Mouse (Mus musculus): ENCODE data around the gene Frmd4a. TPM values are rescaled to one million over a fixed set of nuclear protein-coding genes. Genes with fewer than 3 reads are reported as not detected.

Gene Frmd4a
- polyA plus RNA-seq, 1 experiment from 2014 or later: 28.8 TPM

DNA sequence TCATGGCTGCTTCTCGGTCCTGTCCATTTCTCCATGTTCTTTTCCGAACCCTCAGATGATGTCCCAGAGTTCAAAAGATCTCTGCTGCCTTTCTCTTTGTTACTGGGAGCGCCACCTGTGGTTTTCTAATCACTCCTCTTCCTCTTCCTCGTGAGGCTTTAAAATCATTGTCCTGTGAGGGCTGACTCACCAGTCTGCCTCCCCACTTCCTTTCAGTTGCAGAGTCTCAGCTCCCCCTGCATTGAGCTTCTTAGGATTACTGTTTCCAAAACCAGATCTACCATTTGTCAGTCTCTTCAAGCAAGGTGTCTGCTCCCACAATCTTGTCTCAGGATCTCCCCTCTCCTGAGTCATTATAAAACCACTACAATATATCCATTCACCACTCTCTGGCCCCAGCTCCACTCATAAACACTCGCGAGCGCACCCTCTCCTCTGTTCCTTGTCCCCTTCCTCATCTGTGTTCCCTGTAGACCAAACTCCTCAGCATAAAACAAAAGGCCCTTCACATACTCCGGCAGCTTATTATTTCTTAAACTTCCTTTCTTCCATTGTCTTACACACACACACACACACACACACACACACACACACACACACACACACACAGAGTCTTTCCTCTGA lies 392.4 kb downstream of the Frmd4a start:
- H3K9me3 ChIP-seq (replicated peaks; ENCODE audit: control insufficient read depth, low read length): no peaks in the 10 kb centered on the region
- no peak overlapping the region for H3K4me3 ChIP-seq (ENCODE audit: low read depth, low read length)
- no peaks in the 10 kb centered on the region for H3K36me3 ChIP-seq (ENCODE audit: control insufficient read depth, insufficient read depth, low read length)
- no peak for ATAC-seq (replicated peaks; ENCODE audit: insufficient number of reproducible peaks, low FRiP score, low TSS enrichment)
- peaks cover 5% of the 10 kb centered on the region; the same call in 1 of the 2 replicates for H3K4me1 ChIP-seq (ENCODE audit: control insufficient read depth, insufficient read depth, low read length)
- no peak overlapping the region for H3K4me2 ChIP-seq
- 68% methylated on average over 8 of the region's 8 CpGs for WGBS (ENCODE audit: insufficient replicate concordance)
- H3K9ac ChIP-seq (ENCODE audit: low read depth, low read length): no peak overlapping the region
- H3K27ac ChIP-seq (ENCODE audit: low read depth, low read length): no peak overlapping the region
- no peaks in the 10 kb centered on the region for H3K27me3 ChIP-seq (ENCODE audit: control insufficient read depth, insufficient read depth, low read length)

DNA sequence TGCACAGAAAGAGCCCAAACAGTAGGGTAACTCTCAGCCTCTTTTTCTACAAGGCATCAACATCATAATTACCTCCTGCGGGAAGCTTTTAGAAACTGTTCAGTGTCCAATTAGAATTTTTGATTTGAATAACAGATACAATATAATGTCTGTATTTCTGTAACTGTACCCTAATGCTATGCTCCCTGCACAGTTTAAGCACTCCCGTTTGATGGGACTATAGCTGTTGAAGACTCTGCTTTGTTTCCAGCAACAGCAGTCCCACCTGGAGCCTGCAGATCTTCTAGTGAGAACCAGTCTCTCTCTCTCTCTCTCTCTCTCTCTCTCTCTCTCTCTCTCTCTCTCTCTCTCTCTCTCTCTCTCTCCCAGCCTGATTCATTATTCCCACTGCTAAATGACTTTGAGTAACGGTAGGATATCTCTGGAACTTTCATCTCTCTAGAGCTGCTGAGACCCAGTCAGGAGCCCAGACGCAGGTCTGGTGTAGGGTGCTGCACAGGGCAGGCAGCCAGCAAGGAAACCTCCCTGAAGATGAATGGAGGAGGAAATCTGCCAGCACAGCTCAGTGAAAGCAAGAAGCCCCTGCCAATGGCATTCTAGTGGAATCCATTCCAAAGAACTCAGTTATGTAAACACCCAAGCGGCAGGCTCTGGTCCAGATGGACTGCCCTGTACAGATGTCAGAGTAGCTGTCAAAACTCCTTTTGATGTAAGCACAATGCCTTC lies 395.5 kb downstream of the Frmd4a start:
- H3K9ac ChIP-seq (ENCODE audit: low read depth, low read length): no peak overlapping the region
- no peak overlapping the region for H3K4me3 ChIP-seq (ENCODE audit: low read depth, low read length)
- H3K9me3 ChIP-seq (replicated peaks; ENCODE audit: control insufficient read depth, low read length): no peaks in the 10 kb centered on the region
- no peak overlapping the region for H3K4me2 ChIP-seq
- no peaks in the 10 kb centered on the region for H3K36me3 ChIP-seq (ENCODE audit: control insufficient read depth, insufficient read depth, low read length)
- no peak overlapping the region for H3K27ac ChIP-seq (ENCODE audit: low read depth, low read length)
- no peaks in the 10 kb centered on the region for H3K27me3 ChIP-seq (ENCODE audit: control insufficient read depth, insufficient read depth, low read length)
- no peak for ATAC-seq (replicated peaks; ENCODE audit: insufficient number of reproducible peaks, low FRiP score, low TSS enrichment)
- peaks cover 8% of the 10 kb centered on the region for H3K4me1 ChIP-seq (ENCODE audit: control insufficient read depth, insufficient read depth, low read length)
- 40% methylated on average over 5 of the region's 5 CpGs for WGBS (ENCODE audit: insufficient replicate concordance)

DNA sequence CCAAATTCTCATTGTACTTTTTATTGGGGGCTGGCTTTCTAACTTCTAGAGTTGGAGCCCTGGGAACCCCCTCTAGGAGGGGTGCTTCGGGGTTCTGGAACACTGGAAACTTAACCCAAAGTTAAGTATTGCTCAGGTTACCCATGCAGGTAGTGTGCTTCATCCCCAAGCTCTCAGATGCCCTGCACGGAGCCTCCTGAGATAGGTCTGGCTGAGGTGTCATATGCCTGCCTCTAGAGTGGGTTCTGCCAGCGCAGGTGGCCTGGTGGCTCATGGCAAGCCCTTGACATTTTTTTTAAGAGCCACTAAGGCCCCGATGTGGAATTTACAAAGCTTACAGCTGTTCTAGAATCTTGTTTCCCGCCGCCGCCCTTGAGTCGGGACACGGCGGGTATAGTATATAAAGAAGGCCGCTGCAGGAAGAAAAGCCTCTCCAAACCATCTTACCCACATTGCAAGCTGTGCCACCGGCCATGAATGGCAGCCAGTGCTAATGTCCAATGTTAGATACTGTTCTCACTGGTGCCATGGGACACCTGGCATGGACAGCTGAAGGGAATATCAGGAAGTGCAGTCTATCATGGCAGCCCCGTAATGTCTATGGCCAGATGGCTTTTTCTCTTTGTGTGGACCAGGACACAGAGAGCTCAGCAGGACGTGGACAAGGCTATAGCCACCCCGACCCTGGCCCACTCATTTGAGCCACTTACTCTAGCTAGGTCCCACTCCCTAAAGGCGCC lies 396.2 kb downstream of the Frmd4a start:
- WGBS (ENCODE audit: insufficient replicate concordance): 85% methylated on average over 16 of the region's 16 CpGs
- no peak overlapping the region for H3K27ac ChIP-seq (ENCODE audit: low read depth, low read length)
- H3K4me1 ChIP-seq (ENCODE audit: control insufficient read depth, insufficient read depth, low read length): peaks cover 8% of the 10 kb centered on the region

DNA sequence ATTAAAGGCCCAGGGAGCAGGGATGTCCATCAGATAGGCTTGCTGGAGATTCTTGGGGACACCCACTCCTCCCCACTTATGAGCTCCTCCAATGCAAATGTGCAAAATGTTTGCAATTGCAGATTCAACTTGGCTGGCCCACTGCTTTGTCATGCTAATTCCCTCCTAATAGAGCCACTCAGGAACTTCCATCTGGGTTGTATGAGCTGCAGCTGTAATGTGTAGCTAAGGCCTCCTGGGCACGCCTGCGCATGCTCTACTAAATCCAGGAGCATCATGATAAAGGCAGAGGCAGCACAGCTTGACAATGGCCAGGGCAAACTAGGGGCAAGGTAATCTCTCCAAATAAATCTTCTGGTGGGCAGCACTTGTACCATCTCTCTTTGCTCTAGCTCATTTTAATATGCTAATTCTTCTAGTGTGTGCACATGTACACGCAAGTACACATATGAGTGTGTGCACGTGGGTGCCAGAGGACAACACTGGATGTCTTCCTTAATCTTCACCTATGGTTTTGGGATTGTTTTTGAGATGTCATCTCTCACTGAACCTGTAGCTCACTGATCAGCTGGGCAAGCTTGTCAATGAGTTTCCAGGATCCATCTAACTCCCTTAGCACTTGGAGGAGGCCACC lies 403.3 kb downstream of the Frmd4a start:
- no peaks in the 10 kb centered on the region for H3K36me3 ChIP-seq (ENCODE audit: control insufficient read depth, insufficient read depth, low read length)
- WGBS (ENCODE audit: insufficient replicate concordance): 92% methylated on average over 4 of the region's 4 CpGs
- no peak overlapping the region for H3K4me2 ChIP-seq
- no peak for ATAC-seq (replicated peaks; ENCODE audit: insufficient number of reproducible peaks, low FRiP score, low TSS enrichment)
- H3K9me3 ChIP-seq (replicated peaks; ENCODE audit: control insufficient read depth, low read length): no peaks in the 10 kb centered on the region
- H3K9ac ChIP-seq (ENCODE audit: low read depth, low read length): no peak overlapping the region
- no peak overlapping the region for H3K4me3 ChIP-seq (ENCODE audit: low read depth, low read length)
- no peaks in the 10 kb centered on the region for H3K27me3 ChIP-seq (ENCODE audit: control insufficient read depth, insufficient read depth, low read length)
- peak overlapping the region; percentile 60; the same call in 1 of the 2 replicates for H3K27ac ChIP-seq (ENCODE audit: low read depth, low read length)
- H3K4me1 ChIP-seq (ENCODE audit: control insufficient read depth, insufficient read depth, low read length): peaks cover 3% of the 10 kb centered on the region; the same call in 1 of the 2 replicates

More for the DNA sequence above, 396.2 kb downstream of the Frmd4a start:
- Histone ChIP-seq H3K4me2 (no peak overlapping the region), H3K9ac (ENCODE audit: low read depth, low read length) (no peak overlapping the region), H3K9me3 (replicated peaks; ENCODE audit: control insufficient read depth, low read length) (no peaks in the 10 kb centered on the region), H3K4me3 (ENCODE audit: low read depth, low read length) (no peak overlapping the region), H3K27me3 (ENCODE audit: control insufficient read depth, insufficient read depth, low read length) (no peaks in the 10 kb centered on the region), H3K36me3 (ENCODE audit: control insufficient read depth, insufficient read depth, low read length) (no peaks in the 10 kb centered on the region)
- no peak for ATAC-seq (replicated peaks; ENCODE audit: insufficient number of reproducible peaks, low FRiP score, low TSS enrichment)

DNA sequence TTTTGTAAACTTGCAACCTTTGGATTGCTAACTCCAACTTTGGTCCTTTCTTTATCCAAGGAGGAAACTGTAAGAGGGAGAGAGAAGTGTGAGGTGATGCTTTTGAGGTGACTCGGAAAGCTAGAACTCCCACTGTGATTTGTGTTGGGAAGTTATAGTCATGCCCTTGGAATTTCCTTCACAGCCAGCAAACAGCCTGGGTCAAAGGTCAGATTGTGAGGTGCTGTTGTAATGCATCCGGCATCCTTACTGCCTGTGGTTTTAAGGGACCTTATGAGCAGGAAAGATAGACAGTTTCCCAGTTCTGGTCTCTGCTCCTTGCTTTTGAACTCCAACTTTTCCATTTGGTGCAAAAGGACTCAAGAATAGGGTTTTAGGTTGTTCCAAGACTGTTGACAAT lies 404.2 kb downstream of the Frmd4a start:
- no peak overlapping the region for H3K27ac ChIP-seq (ENCODE audit: low read depth, low read length)
- H3K4me1 ChIP-seq (ENCODE audit: control insufficient read depth, insufficient read depth, low read length): 0 out of 2 replicates have a peak, but pooled peaks cover 3% of the 10 kb centered on the region
- no peaks in the 10 kb centered on the region for H3K36me3 ChIP-seq (ENCODE audit: control insufficient read depth, insufficient read depth, low read length)
- H3K9me3 ChIP-seq (replicated peaks; ENCODE audit: control insufficient read depth, low read length): no peaks in the 10 kb centered on the region
- H3K4me2 ChIP-seq: no peak overlapping the region
- H3K27me3 ChIP-seq (ENCODE audit: control insufficient read depth, insufficient read depth, low read length): no peaks in the 10 kb centered on the region
- H3K4me3 ChIP-seq (ENCODE audit: low read depth, low read length): no peak overlapping the region
- WGBS (ENCODE audit: insufficient replicate concordance): 24% methylated on average over 2 of the region's 2 CpGs
- no peak for ATAC-seq (replicated peaks; ENCODE audit: insufficient number of reproducible peaks, low FRiP score, low TSS enrichment)
- H3K9ac ChIP-seq (ENCODE audit: low read depth, low read length): no peak overlapping the region

DNA sequence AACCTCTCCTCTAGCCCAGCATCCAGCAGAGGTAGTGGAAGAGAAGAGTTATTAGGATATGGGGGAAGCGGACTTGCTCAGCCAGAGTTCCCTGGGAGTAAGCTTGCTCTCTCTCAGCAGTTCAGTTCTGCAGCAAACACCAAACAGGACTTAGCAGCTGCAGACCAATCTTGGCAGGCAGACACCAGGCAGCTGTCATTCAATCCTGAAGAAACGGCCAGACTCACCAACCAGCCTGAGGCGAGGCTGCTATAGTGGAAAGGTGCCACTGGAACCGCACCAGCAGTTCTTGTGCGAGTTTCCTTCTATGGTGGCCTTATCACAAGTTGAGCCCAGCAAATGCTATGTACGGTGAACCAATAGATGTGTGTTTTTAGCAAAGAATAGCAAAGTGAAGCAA lies 406.4 kb downstream of the Frmd4a start:
- H3K27me3 ChIP-seq (ENCODE audit: control insufficient read depth, insufficient read depth, low read length): no peaks in the 10 kb centered on the region
- no peak overlapping the region for H3K4me3 ChIP-seq (ENCODE audit: low read depth, low read length)
- no peak for ATAC-seq (replicated peaks; ENCODE audit: insufficient number of reproducible peaks, low FRiP score, low TSS enrichment)
- H3K36me3 ChIP-seq (ENCODE audit: control insufficient read depth, insufficient read depth, low read length): no peaks in the 10 kb centered on the region
- 72% methylated on average over 6 of the region's 6 CpGs for WGBS (ENCODE audit: insufficient replicate concordance)
- 0 out of 2 replicates have a peak, but pooled peaks cover 3% of the 10 kb centered on the region for H3K4me1 ChIP-seq (ENCODE audit: control insufficient read depth, insufficient read depth, low read length)
- no peak overlapping the region for H3K27ac ChIP-seq (ENCODE audit: low read depth, low read length)
- no peaks in the 10 kb centered on the region for H3K9me3 ChIP-seq (replicated peaks; ENCODE audit: control insufficient read depth, low read length)
- no peak overlapping the region for H3K9ac ChIP-seq (ENCODE audit: low read depth, low read length)
- H3K4me2 ChIP-seq: no peak overlapping the region

DNA sequence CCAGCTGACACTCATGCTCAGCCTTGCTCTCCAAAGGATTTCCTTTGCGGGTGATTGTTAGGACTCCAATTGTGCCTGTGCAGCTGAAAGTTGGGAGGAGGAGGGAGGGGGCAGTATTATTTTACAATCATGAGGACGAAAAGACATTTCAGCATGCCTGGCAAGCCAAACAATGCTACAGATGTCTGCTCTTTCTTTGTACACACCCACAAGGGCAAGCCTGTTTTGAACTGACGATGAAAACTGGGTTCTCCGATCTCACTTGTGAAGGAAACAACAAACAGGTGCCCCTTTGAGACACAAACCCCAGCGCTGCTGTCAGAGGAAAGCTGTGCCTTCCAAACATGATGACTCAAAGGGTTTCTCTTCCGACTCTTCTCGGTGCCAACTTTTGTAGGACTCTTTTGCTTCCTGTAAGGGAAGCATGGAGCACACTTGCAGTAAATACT lies 410.9 kb downstream of the Frmd4a start:
- Histone ChIP-seq H3K4me3 (ENCODE audit: low read depth, low read length) (no peak overlapping the region), H3K27ac (ENCODE audit: low read depth, low read length) (no peak overlapping the region), H3K4me2 (no peak overlapping the region), H3K4me1 (ENCODE audit: control insufficient read depth, insufficient read depth, low read length) (peaks cover 14% of the 10 kb centered on the region), H3K9me3 (replicated peaks; ENCODE audit: control insufficient read depth, low read length) (no peaks in the 10 kb centered on the region), H3K9ac (ENCODE audit: low read depth, low read length) (no peak overlapping the region), H3K36me3 (ENCODE audit: control insufficient read depth, insufficient read depth, low read length) (no peaks in the 10 kb centered on the region), H3K27me3 (ENCODE audit: control insufficient read depth, insufficient read depth, low read length) (no peaks in the 10 kb centered on the region)
- 59% methylated on average over 7 of the region's 7 CpGs for WGBS (ENCODE audit: insufficient replicate concordance)
- ATAC-seq (replicated peaks; ENCODE audit: insufficient number of reproducible peaks, low FRiP score, low TSS enrichment): no peak

DNA sequence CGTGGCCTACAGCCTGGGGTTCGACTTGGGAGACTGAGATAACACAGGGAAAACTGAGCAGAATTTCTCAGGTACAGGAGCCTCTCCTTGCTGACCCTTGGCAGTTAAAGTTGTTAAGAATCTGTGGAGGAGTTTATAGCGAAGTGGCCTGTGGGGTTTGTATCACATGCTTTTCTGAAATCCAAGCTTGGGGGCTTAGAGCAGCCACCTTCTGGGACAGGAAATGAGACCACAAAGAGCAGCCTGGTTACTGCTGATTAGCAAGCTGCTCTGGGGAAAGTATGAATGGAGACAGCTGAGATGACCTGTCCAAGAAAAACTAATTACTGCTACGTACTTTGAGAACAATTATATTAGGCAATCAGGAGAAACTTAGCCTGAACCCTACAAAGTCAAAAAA lies 415.6 kb downstream of the Frmd4a start:
- peak overlapping the region; percentile 38 for H3K27ac ChIP-seq (ENCODE audit: low read depth, low read length)
- no peaks in the 10 kb centered on the region for H3K36me3 ChIP-seq (ENCODE audit: control insufficient read depth, insufficient read depth, low read length)
- 36% methylated on average over 4 of the region's 4 CpGs for WGBS (ENCODE audit: insufficient replicate concordance)
- peaks cover 20% of the 10 kb centered on the region for H3K4me1 ChIP-seq (ENCODE audit: control insufficient read depth, insufficient read depth, low read length)
- H3K9ac ChIP-seq (ENCODE audit: low read depth, low read length): no peak overlapping the region
- no peak for ATAC-seq (replicated peaks; ENCODE audit: insufficient number of reproducible peaks, low FRiP score, low TSS enrichment)
- no peak overlapping the region for H3K4me2 ChIP-seq
- H3K27me3 ChIP-seq (ENCODE audit: control insufficient read depth, insufficient read depth, low read length): no peaks in the 10 kb centered on the region
- H3K4me3 ChIP-seq (ENCODE audit: low read depth, low read length): no peak overlapping the region
- no peaks in the 10 kb centered on the region for H3K9me3 ChIP-seq (replicated peaks; ENCODE audit: control insufficient read depth, low read length)
